Mouse (Mus musculus) stomach, postnatal 0 days (tissue): ENCODE measurements at regions not wholly inside any gene's neighbourhood (a gene's known extent, or its start where the extent isn't known, plus 50 kb on each side); places are given as distances from the start of the nearest gene placed in this dataset.

Source experiments
- ATAC-seq: fragments of 200-750 bp; cut with Nextera tagmentation; 2 replicates; pipeline ENCODE4 v1.8.0; 2017; ENCODE audit not compliant: low FRiP score, low TSS enrichment
- DNase-seq: peaks from one replicate; pipeline ENCODE4 v3.0.0-alpha.2; 2016; ENCODE audit warnings: low spot score
- H3K27ac ChIP-seq: fragments of 300-500 bp; sonication (generic); replicated peaks from 2 replicates; pipeline ENCODE4 v1.5.1; 2014; ENCODE audit warnings: mild to moderate bottlenecking, control low read depth
- H3K27me3 ChIP-seq: fragments of 300-500 bp; sonication (generic); 2 replicates; pipeline ENCODE4 v1.6.1; 2014; ENCODE audit warnings: low read length; ENCODE audit not compliant: control insufficient read depth, insufficient read depth
- H3K36me3 ChIP-seq: fragments of 300-500 bp; sonication (generic); 2 replicates; pipeline ENCODE4 v1.6.1; 2014; ENCODE audit warnings: low read length, mixed read lengths; ENCODE audit not compliant: control insufficient read depth, insufficient read depth
- H3K4me1 ChIP-seq: fragments of 300-500 bp; sonication (generic); replicated peaks from 2 replicates; pipeline ENCODE4 v1.6.1; 2014; ENCODE audit warnings: antibody characterized with exemption; ENCODE audit not compliant: control insufficient read depth, insufficient read depth
- H3K4me2 ChIP-seq: fragments of 300-500 bp; sonication (generic); replicated peaks from 2 replicates; pipeline ENCODE4 v1.6.1; 2014; ENCODE audit warnings: low read depth, mild to moderate bottlenecking, control low read depth, moderate library complexity
- H3K4me3 ChIP-seq: fragments of 300-500 bp; sonication (generic); 2 replicates; pipeline ENCODE4 v1.5.1; 2014; ENCODE audit warnings: low read depth, low read length, control low read depth
- H3K9ac ChIP-seq: fragments of 300-500 bp; sonication (generic); 2 replicates; pipeline ENCODE4 v1.6.1; 2014; ENCODE audit warnings: mild to moderate bottlenecking, low read length, control low read depth, mixed read lengths
- H3K9me3 ChIP-seq: fragments of 300-500 bp; sonication (generic); 2 replicates; pipeline ENCODE4 v1.6.1; 2016; ENCODE audit warnings: low read length; ENCODE audit not compliant: control insufficient read depth
- CTCF ChIP-seq: IDR thresholded peaks from 2 replicates; pipeline ENCODE4 v1.5.1; 2016; ENCODE audit warnings: antibody characterized with exemption, low read depth, mild to moderate bottlenecking, moderate library complexity
- EP300 ChIP-seq: optimal IDR thresholded peaks from 2 replicates; pipeline ENCODE3; 2016; ENCODE audit warnings: antibody characterized with exemption
- WGBS: fragments of 180-500 bp; shearing (Covaris S2); extraction: QIAGEN DNeasy Blood & Tissue Kit; methylation state at CpG from one replicate; pipeline ENCODE4 v1.1.7; 2014; 5-methylcytosine and 5-hydroxymethylcytosine counted together

DNA sequence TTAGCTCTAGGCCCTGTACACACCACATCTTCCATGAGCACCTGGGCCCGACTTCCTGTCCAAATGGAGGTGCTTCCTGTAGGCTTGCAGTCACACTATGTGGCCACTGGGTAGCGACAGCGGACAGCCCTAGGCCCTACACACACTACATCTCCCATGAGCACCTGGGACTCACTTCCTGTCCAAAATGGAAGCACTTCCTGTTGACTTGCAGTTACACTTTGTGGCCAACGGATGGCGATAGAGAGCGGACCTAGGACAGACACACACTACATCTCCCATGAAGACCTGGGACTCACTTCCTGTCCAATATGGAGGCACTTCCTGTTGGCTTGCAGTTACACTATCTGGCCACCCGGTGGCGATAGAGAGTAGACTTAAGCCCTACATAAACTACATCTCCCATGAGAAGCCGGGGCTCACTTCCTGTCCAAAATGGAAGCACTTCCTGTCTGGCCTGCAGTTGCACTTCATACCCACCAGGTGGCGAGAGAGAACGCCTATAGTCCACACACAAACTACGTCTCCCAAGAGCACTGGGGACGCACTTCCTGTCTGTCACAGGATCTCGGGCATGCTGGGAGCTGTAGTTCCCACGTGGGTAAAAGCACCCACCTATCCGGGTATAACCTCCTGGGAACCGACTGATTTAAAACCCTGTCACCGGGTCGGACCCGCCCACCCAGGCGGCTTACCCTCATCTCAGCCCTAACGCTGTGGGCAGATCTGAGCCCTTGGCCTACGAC, 96.1 kb upstream of the Rab39b start:
- TF ChIP-seq EP300 = no peak
- peak; percentile 76 for TF ChIP-seq CTCF
- no peaks in the 10 kb centered on the region for H3K27me3 ChIP-seq
- 8% methylated on average over 23 of the region's 23 CpGs for WGBS

DNA sequence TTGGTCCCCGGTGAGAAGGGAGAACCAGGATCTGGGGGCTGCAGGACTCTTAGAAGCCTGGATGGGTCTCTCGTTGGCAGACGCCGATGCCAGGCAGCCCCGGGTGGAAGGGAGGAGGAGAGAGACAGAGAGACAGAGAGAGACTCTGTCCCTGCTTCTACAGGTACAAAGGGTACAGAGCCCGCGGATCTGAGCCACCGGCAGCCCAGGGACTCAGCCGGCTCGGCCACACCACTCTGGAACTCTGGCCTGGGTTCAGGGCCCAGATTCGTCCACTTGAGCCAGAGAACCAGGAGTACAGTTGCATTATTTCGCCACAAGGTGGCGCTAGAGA, 95.5 kb upstream of the Rab39b start:
- 39% methylated on average over 13 of the region's 13 CpGs for WGBS
- Histone ChIP-seq H3K36me3 (no peaks in the 10 kb centered on the region), H3K27me3 (no peaks in the 10 kb centered on the region), H3K9ac (peak overlapping the region; percentile 49), H3K4me3 (peak overlapping the region; percentile 28), H3K27ac (peak overlapping the region; percentile 35; the same call in 1 of the 2 replicates), H3K9me3 (no peaks in the 10 kb centered on the region), H3K4me1 (no peaks in the 10 kb centered on the region), H3K4me2 (peak overlapping the region; percentile 47)
- ATAC-seq (no peak), DNase-seq (no peak)
- TF ChIP-seq CTCF (no peak), EP300 (no peak)

More for the DNA sequence above, 96.1 kb upstream of the Rab39b start:
- Histone ChIP-seq H3K36me3 (no peaks in the 10 kb centered on the region), H3K4me1 (no peaks in the 10 kb centered on the region), H3K4me3 (0 out of 2 replicates have a peak overlapping the region, but pooled peaks have one; percentile 15), H3K9ac (no peak overlapping the region), H3K27ac (no peak overlapping the region), H3K9me3 (no peaks in the 10 kb centered on the region), H3K4me2 (peak overlapping the region; percentile 37)
- peak; percentile 98 for ATAC-seq
- peak; percentile 89 for DNase-seq

DNA sequence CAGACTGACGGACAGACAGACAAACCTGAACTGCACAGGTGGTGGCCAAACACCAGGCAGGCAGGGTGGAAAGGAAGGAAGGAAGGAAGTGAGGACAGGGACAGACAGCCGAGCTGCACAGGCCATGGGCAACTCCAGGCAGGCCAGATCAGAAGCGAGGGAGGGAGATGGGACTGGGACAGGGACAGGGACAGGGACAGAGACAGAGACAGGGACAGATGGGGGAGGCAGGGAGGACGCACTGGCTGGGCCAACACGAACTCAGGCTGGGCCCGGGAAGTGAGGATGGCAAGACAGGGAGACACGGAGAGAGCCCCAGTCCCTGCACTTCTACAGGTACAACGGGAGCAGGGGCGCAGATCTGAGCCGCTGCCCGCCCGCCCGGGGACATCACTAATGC, 94.9 kb upstream of the Rab39b start:
- ATAC-seq (no peak), DNase-seq (peak; percentile 12)
- WGBS = 68% methylated on average over 11 of the region's 13 CpGs
- H3K36me3 ChIP-seq = no peaks in the 10 kb centered on the region
- H3K9me3 ChIP-seq = no peaks in the 10 kb centered on the region
- TF ChIP-seq EP300 (no peak), CTCF (no peak)
- peak overlapping the region; percentile 47 for H3K4me2 ChIP-seq
- no peaks in the 10 kb centered on the region for H3K27me3 ChIP-seq
- H3K4me3 ChIP-seq = peak overlapping the region; percentile 28
- H3K9ac ChIP-seq = peak overlapping the region; percentile 49
- H3K27ac ChIP-seq = no peak overlapping the region
- no peaks in the 10 kb centered on the region for H3K4me1 ChIP-seq

DNA sequence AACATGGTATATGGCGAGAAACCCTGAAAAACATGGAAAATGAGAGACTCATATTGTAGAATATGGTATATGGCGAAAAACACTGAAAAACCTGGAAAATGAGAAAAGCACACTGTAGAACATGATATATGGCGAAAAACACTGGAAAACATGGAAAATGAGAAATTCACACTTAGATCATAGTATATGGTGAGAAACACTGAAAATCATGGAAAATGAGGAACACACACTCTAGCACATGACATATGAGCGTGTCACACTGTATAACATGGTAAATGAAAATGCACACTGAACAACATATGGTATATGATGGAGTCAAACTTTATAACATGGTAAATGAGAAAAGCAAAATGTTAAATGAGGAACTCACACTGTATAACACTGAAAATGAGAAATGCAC, 89.6 kb upstream of the Rab39b start:
- H3K36me3 ChIP-seq = no peaks in the 10 kb centered on the region
- H3K27ac ChIP-seq = no peak overlapping the region
- no peak overlapping the region for H3K4me2 ChIP-seq
- H3K9ac ChIP-seq = no peak overlapping the region
- no peaks in the 10 kb centered on the region for H3K4me1 ChIP-seq
- no peak overlapping the region for H3K4me3 ChIP-seq
- TF ChIP-seq EP300 = no peak
- no peak for TF ChIP-seq CTCF
- H3K9me3 ChIP-seq = no peaks in the 10 kb centered on the region
- H3K27me3 ChIP-seq = no peaks in the 10 kb centered on the region
- no peak for DNase-seq
- ATAC-seq = no peak
- WGBS = 88% methylated on average over 4 of the region's 4 CpGs

DNA sequence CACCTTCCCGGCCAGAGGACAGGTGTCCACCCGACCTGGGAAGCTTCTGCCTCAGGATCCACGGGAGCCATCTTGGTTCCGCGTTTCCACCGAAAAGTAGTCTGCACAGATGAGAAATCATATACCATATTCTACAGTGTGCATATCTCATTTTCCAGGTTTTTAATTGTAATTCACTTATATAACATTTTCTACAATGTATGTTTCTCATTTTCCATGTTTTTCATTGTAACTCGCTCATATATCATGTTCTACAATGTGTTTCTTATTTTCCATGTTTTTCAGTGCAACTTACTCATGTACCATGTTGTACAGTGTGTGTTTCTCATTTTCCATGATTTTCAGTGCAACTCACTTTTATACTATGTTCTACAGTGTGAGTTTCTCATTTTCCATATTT, 65.4 kb upstream of the Rab39b start:
- Histone ChIP-seq H3K36me3 (no peaks in the 10 kb centered on the region), H3K9ac (no peak overlapping the region), H3K4me1 (no peaks in the 10 kb centered on the region), H3K4me3 (no peak overlapping the region), H3K9me3 (no peaks in the 10 kb centered on the region), H3K27me3 (no peaks in the 10 kb centered on the region), H3K4me2 (no peak overlapping the region), H3K27ac (no peak overlapping the region)
- 91% methylated on average over 7 of the region's 7 CpGs for WGBS
- ATAC-seq (no peak), DNase-seq (no peak)
- TF ChIP-seq EP300 (no peak), CTCF (no peak)
